Mouse (Mus musculus): ENCODE data around the gene Mical1. TPM values are rescaled to one million over a fixed set of nuclear protein-coding genes. Genes with fewer than 3 reads are reported as not detected.

The Mical1 gene
- polyA plus RNA-seq, 1 experiment from 2014 or later, result 4.3 TPM

DNA sequence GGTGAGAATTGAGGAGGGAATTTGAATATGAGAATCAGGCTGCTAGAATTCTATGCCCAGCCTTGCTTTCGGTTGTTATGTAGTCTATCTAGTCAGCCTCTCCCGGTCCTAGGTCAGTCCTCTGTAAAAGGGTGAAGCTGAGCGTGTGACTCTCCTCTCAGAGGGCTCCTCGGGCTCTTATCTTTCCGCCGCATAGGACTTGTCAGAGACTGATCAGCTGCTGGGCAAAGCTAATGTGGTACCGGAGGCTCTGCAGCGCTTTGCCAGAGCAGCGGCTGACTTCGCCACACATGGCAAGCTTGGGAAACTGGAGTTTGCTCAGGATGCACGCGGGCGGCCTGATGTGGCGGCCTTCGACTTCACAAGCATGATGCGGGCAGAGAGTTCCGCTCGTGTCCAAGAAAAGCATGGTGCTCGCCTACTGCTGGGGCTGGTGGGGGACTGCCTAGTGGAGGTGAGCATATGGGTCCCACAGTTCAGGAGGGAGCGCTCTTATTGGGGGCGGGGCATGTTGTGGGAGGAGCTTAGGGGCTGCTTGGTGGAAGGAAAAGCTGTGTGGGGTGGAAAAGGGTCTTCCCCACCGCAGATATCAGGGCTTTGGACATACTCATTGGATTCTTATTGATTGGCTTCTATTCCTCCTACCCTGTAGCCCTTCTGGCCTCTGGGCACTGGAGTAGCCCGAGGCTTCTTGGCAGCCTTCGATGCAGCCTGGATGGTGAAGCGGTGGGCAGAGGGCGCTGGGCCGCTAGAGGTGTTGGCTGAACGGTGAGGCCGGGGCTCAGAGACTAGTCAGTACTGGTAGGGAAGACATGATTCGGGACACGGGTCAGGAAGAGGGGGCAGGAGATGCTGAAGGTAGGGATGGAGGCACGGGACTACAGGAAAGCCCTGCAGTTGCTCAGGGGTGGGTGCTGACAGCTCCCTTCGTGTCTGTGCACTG is 5.1 kb downstream of the Mical1 start:
- H3K9ac ChIP-seq (replicated peaks), result no peak overlapping the region
- no peak overlapping the region for H3K4me3 ChIP-seq (ENCODE audit: low read depth, low read length)
- H3K27me3 ChIP-seq (ENCODE audit: insufficient read depth, low read length), result peaks cover 6% of the 10 kb centered on the region; the same call in 1 of the 2 replicates
- no peaks in the 10 kb centered on the region for H3K9me3 ChIP-seq (ENCODE audit: low read length)
- ATAC-seq (no peak; the same call in 1 of the 2 replicates), DNase-seq (peak; percentile 16)
- WGBS (ENCODE audit: insufficient replicate concordance), result 62% methylated on average over 33 of the region's 33 CpGs
- H3K36me3 ChIP-seq (replicated peaks; ENCODE audit: insufficient read depth, low read length), result peaks cover 18% of the 10 kb centered on the region
- no peak overlapping the region for H3K27ac ChIP-seq (ENCODE audit: low read depth)
- TF ChIP-seq CTCF (IDR thresholded peaks at IDR 0.05; ENCODE audit: low read depth) (no peak), EP300 (IDR thresholded peaks at IDR 0.05; ENCODE audit: low read depth) (no peak)
- H3K4me1 ChIP-seq (ENCODE audit: insufficient read depth), result peaks cover 19% of the 10 kb centered on the region
- no peak overlapping the region for H3K4me2 ChIP-seq (ENCODE audit: low read depth, low read length)

DNA sequence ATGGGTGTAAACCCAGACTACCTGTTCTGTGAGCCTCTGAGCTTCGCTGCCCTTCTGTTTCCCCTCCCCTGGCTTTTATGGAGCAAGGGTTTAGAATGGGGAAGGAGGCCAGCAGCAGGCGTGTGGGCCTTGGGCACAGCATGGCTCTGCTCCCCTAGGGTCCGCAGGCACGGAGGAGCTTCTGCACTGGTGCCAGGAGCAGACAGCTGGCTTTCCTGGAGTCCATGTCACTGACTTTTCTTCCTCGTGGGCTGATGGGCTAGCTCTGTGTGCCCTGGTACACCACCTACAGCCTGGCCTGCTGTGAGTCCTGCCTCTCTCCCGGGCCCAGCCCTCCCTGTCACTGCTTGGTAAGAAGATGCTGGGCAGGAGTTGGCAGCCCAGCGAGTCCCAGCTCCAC is 6.3 kb downstream of the Mical1 start:
- peaks cover 8% of the 10 kb centered on the region; the same call in 1 of the 2 replicates for H3K4me1 ChIP-seq (ENCODE audit: insufficient read depth)
- H3K36me3 ChIP-seq (replicated peaks; ENCODE audit: insufficient read depth, low read length), result peaks cover 25% of the 10 kb centered on the region
- H3K9me3 ChIP-seq (ENCODE audit: low read length), result no peaks in the 10 kb centered on the region
- no peak overlapping the region for H3K9ac ChIP-seq (replicated peaks)
- WGBS (ENCODE audit: insufficient replicate concordance), result 76% methylated on average over 7 of the region's 7 CpGs
- no peak overlapping the region for H3K27ac ChIP-seq (ENCODE audit: low read depth)
- no peak for ATAC-seq
- no peak for TF ChIP-seq CTCF (IDR thresholded peaks at IDR 0.05; ENCODE audit: low read depth)
- TF ChIP-seq EP300 (IDR thresholded peaks at IDR 0.05; ENCODE audit: low read depth), result no peak
- DNase-seq, result no peak
- H3K27me3 ChIP-seq (ENCODE audit: insufficient read depth, low read length), result 0 out of 2 replicates have a peak, but pooled peaks cover 2% of the 10 kb centered on the region
- no peak overlapping the region for H3K4me3 ChIP-seq (ENCODE audit: low read depth, low read length)
- no peak overlapping the region for H3K4me2 ChIP-seq (ENCODE audit: low read depth, low read length)

DNA sequence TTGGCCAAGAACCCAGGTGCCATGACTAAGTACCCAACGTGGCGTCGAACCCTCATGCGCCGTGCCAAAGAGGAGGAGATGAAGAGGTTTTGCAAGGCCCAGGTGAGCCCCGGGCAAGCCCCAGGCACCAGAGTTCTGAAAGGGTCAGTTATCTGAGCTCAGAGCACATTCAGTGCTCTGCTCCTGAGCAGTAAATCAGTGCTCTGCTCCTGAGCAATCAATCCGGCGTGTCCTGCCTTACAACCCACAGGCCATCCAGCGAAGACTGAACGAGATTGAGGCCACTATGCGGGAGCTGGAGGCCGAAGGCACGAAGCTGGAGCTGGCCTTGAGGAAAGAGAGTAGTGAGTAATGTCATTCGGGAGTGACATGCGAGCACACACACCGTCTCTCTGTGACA is 9.7 kb downstream of the Mical1 start:
- no peak for DNase-seq
- Histone ChIP-seq H3K9ac (replicated peaks) (no peak overlapping the region), H3K4me1 (ENCODE audit: insufficient read depth) (peaks cover 18% of the 10 kb centered on the region), H3K9me3 (ENCODE audit: low read length) (no peaks in the 10 kb centered on the region), H3K27ac (ENCODE audit: low read depth) (no peak overlapping the region), H3K36me3 (replicated peaks; ENCODE audit: insufficient read depth, low read length) (peaks cover 23% of the 10 kb centered on the region), H3K4me2 (ENCODE audit: low read depth, low read length) (no peak overlapping the region), H3K4me3 (ENCODE audit: low read depth, low read length) (no peak overlapping the region), H3K27me3 (ENCODE audit: insufficient read depth, low read length) (no peaks in the 10 kb centered on the region)
- 85% methylated on average over 16 of the region's 16 CpGs for WGBS (ENCODE audit: insufficient replicate concordance)
- no peak for ATAC-seq
- TF ChIP-seq CTCF (IDR thresholded peaks at IDR 0.05; ENCODE audit: low read depth), result no peak
- no peak for TF ChIP-seq EP300 (IDR thresholded peaks at IDR 0.05; ENCODE audit: low read depth)

DNA sequence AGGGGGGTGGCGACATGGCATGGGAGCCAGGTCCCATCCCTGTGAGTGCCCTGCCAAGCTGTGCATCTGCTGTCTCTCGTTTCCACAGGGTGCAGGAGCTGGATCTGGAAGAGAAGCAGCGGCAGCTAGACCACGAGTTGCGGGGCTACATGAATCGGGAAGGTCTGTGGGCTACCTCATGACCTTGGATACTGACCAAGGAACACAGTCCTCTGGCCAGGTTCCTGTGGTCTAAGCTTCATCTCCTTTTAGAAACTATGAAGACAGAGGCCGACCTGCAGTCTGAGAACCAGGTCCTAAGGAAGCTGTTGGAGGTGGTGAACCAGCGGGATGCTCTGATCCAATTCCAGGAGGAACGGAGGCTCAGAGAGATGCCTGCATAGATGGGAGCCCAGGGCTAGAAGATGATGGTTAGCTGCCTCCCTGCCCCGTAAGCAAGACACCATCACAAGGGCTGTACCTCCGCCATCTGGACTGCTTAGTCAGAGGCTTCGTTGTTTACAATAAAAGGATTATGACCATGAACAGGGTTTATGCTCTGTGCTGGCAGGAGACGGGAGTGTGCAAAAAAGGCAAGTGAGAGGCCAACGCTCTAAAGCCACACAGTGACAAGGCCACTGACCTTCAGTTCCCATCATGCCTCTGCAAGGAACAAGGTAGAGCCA is 10.5 kb downstream of the Mical1 start:
- no peaks in the 10 kb centered on the region for H3K27me3 ChIP-seq (ENCODE audit: insufficient read depth, low read length)
- peaks cover 23% of the 10 kb centered on the region for H3K36me3 ChIP-seq (replicated peaks; ENCODE audit: insufficient read depth, low read length)
- H3K4me1 ChIP-seq (ENCODE audit: insufficient read depth), result peaks cover 18% of the 10 kb centered on the region
- H3K9me3 ChIP-seq (ENCODE audit: low read length), result no peaks in the 10 kb centered on the region
- 82% methylated on average over 14 of the region's 14 CpGs for WGBS (ENCODE audit: insufficient replicate concordance)
- no peak overlapping the region for H3K4me3 ChIP-seq (ENCODE audit: low read depth, low read length)
- no peak overlapping the region for H3K27ac ChIP-seq (ENCODE audit: low read depth)
- H3K4me2 ChIP-seq (ENCODE audit: low read depth, low read length), result no peak overlapping the region
- TF ChIP-seq CTCF (IDR thresholded peaks at IDR 0.05; ENCODE audit: low read depth) (no peak), EP300 (IDR thresholded peaks at IDR 0.05; ENCODE audit: low read depth) (no peak)
- no peak for DNase-seq
- no peak overlapping the region for H3K9ac ChIP-seq (replicated peaks)
- no peak for ATAC-seq

DNA sequence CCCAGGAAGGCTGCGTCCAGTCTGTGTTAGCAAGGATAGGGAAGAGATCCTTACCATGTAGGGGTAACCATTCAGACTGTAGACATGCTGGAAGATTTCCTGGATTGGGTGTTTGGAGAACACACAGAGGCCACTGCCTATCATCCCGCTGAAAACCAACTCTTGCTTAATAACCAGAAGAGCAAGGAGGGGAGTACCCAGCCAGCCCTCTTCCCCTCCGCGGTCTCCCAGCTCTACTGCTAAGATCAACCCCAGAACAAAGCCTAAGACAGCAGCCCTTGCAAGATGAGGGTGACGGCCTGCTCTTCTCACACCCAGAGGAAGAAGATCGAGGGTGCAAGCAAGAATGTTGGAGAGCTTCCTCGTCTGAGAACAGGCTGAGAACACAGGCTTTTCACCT is 12.8 kb downstream of the Mical1 start:
- peaks cover 19% of the 10 kb centered on the region for H3K36me3 ChIP-seq (replicated peaks; ENCODE audit: insufficient read depth, low read length)
- peak overlapping the region; percentile 52 for H3K4me3 ChIP-seq (ENCODE audit: low read depth, low read length)
- no peak for DNase-seq
- H3K9me3 ChIP-seq (ENCODE audit: low read length), result no peaks in the 10 kb centered on the region
- no peaks in the 10 kb centered on the region for H3K27me3 ChIP-seq (ENCODE audit: insufficient read depth, low read length)
- H3K9ac ChIP-seq (replicated peaks), result peak overlapping the region; percentile 66; the same call in 1 of the 2 replicates
- 32% methylated on average over 7 of the region's 7 CpGs for WGBS (ENCODE audit: insufficient replicate concordance)
- no peak for TF ChIP-seq CTCF (IDR thresholded peaks at IDR 0.05; ENCODE audit: low read depth)
- no peak for TF ChIP-seq EP300 (IDR thresholded peaks at IDR 0.05; ENCODE audit: low read depth)
- peaks cover 18% of the 10 kb centered on the region for H3K4me1 ChIP-seq (ENCODE audit: insufficient read depth)
- H3K27ac ChIP-seq (ENCODE audit: low read depth), result 0 out of 2 replicates have a peak overlapping the region, but pooled peaks have one; percentile 67
- H3K4me2 ChIP-seq (ENCODE audit: low read depth, low read length), result peak overlapping the region; percentile 93
- no peak for ATAC-seq

DNA sequence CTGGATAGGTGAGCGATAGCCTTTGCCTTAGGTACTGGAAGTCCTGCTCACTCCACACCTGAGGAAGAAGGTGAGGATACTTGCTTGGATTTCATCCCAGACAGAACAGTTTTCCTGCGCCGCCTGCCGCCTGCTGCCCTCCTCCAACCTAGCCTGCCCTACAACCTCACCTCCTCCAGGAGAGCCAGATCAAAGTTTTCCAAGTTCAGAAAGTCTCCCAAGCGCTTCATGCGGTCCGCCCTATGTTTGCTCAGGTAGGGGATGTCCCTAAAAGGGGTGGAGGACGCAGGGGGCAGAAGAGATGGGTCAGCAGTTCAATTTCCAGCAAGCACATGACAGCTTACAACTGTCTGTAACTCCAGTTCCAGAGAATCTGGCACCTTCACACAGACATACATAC is 13.2 kb downstream of the Mical1 start:
- Histone ChIP-seq H3K4me3 (ENCODE audit: low read depth, low read length) (peak overlapping the region; percentile 52), H3K36me3 (replicated peaks; ENCODE audit: insufficient read depth, low read length) (peaks cover 19% of the 10 kb centered on the region), H3K9ac (replicated peaks) (peak overlapping the region; percentile 66), H3K4me2 (ENCODE audit: low read depth, low read length) (peak overlapping the region; percentile 93), H3K9me3 (ENCODE audit: low read length) (no peaks in the 10 kb centered on the region), H3K27ac (ENCODE audit: low read depth) (peak overlapping the region; percentile 67; the same call in 1 of the 2 replicates), H3K27me3 (ENCODE audit: insufficient read depth, low read length) (no peaks in the 10 kb centered on the region), H3K4me1 (ENCODE audit: insufficient read depth) (peaks cover 18% of the 10 kb centered on the region)
- WGBS (ENCODE audit: insufficient replicate concordance), result 50% methylated on average over 8 of the region's 8 CpGs
- ATAC-seq (peak; percentile 47), DNase-seq (no peak)
- no peak for TF ChIP-seq EP300 (IDR thresholded peaks at IDR 0.05; ENCODE audit: low read depth)
- TF ChIP-seq CTCF (IDR thresholded peaks at IDR 0.05; ENCODE audit: low read depth), result 0 out of 2 replicates have a peak, but pooled peaks have one; percentile 9
